ENCODE assay signal across 8 mouse cellular contexts in the genomic region with DNA sequence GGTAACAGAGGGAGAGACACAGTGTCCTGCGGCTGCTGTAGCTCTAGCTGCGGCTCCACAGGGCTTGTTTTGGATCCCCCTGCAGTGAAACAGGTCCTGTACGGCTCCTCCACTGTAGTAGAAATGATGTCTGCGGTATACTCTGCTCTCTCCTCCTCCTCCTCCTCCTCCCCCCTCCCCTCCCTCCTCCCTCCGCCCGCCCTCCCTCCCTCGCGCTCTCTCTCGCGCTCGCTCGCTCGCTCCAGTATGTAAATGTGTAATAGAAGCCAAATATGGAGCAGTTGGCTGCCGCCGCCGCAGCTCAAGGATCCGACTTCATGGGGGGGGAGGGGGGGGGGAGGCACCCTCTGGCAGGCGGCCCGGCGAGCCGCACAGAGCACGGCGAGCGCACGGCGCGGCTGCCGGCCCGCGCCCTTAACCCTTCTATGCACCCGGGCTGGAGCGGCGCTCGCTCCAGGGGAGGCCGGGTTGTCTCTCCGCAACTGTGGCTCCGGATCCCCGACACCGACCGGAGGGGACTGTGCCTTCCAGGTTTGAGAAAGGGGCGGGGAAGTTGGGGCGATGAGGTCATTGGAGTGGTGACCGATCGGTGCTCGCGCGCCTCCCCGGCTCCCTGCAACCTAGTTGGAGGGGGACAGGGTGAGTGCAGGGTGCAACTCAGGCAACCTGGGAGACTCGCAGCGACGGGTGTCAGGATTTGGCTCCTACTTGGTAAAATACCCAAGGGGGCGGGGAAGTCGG. TPM values are rescaled to one million over a fixed set of nuclear protein-coding genes. Genes with fewer than 3 reads are reported as not detected.
DNase-seq lines count a peak whose midpoint lies in the region; ATAC-seq and TF ChIP-seq lines count a peak whose summit lies in the region.

TSS of gene Atxn1 (minus strand) at position 156 of the 741 bp plus-strand sequence.

- no peaks in the 10 kb centered on the region for H3K9me3 ChIP-seq in embryonic facial prominence, embryonic 15.5 days (replicated peaks)
- H3K9me3 ChIP-seq in kidney, embryonic 14.5 days (ENCODE audit: control insufficient read depth, low read length), result no peaks in the 10 kb centered on the region
- no peaks in the 10 kb centered on the region for H3K9me3 ChIP-seq in liver, embryonic 13.5 days (replicated peaks)
- no peaks in the 10 kb centered on the region for H3K9me3 ChIP-seq in stomach, embryonic 15.5 days

- peak within 1 kb of the TSS; percentile 90 for H3K9ac ChIP-seq in embryonic facial prominence, embryonic 15.5 days
- H3K9ac ChIP-seq in kidney, embryonic 14.5 days (ENCODE audit: low read depth, low read length), result peak within 1 kb of the TSS; percentile 92
- peak within 1 kb of the TSS; percentile 85 for H3K9ac ChIP-seq in liver, embryonic 13.5 days
- H3K9ac ChIP-seq in stomach, embryonic 15.5 days, result peak within 1 kb of the TSS; percentile 70

- no peak for TF ChIP-seq POLR2A in bone marrow, adult 2 months (IDR thresholded peaks at IDR 0.05; ENCODE audit: borderline replicate concordance, control insufficient read depth, low read depth, low read length)

- TF ChIP-seq CTCF in bone marrow, adult 2 months (IDR thresholded peaks at IDR 0.05; ENCODE audit: control insufficient read depth, insufficient read depth, low read length), result no peak

- peak within 1 kb of the TSS; percentile 97 for H3K27ac ChIP-seq in bone marrow, adult 2 months (ENCODE audit: control insufficient read depth, insufficient read depth, low read depth, low read length, poor library complexity)
- H3K27ac ChIP-seq in embryonic facial prominence, embryonic 15.5 days (replicated peaks), result peak within 1 kb of the TSS; percentile 94
- H3K27ac ChIP-seq in kidney, embryonic 14.5 days (ENCODE audit: low read depth, low read length), result peak within 1 kb of the TSS; percentile 86
- peak within 1 kb of the TSS; percentile 78 for H3K27ac ChIP-seq in liver, embryonic 13.5 days
- peak within 1 kb of the TSS; percentile 95 for H3K27ac ChIP-seq in stomach, embryonic 15.5 days

- H3K4me2 ChIP-seq in embryonic facial prominence, embryonic 15.5 days (replicated peaks), result peak within 1 kb of the TSS; percentile 93
- peak within 1 kb of the TSS; percentile 91 for H3K4me2 ChIP-seq in kidney, embryonic 14.5 days (replicated peaks; ENCODE audit: low read depth, low read length)
- peak within 1 kb of the TSS; percentile 99 for H3K4me2 ChIP-seq in liver, embryonic 13.5 days
- H3K4me2 ChIP-seq in stomach, embryonic 15.5 days, result peak within 1 kb of the TSS; percentile 77

- peak; percentile 66 for DNase-seq in B cell, adult 2 months
- peak; percentile 89 for DNase-seq in heart, adult 9 months (ENCODE audit: low spot score in 2 of 2)
- peak; percentile 73 for DNase-seq in liver, embryonic 13.5 days
- peak; percentile 80 for DNase-seq in neural tube, embryonic 10.5 days (ENCODE audit: extremely low spot score, low spot score)

- H3K4me3 ChIP-seq in bone marrow, adult 2 months (replicated peaks; ENCODE audit: control insufficient read depth, low read depth, low read length), result peak within 1 kb of the TSS; percentile 93
- H3K4me3 ChIP-seq in embryonic facial prominence, embryonic 15.5 days (replicated peaks), result peak within 1 kb of the TSS; percentile 87
- H3K4me3 ChIP-seq in kidney, embryonic 14.5 days (ENCODE audit: low read length), result peak within 1 kb of the TSS; percentile 87
- peak within 1 kb of the TSS; percentile 84 for H3K4me3 ChIP-seq in liver, embryonic 13.5 days (replicated peaks)
- peak within 1 kb of the TSS; percentile 84 for H3K4me3 ChIP-seq in stomach, embryonic 15.5 days (replicated peaks)

- H3K36me3 ChIP-seq in embryonic facial prominence, embryonic 15.5 days, result no peaks in the 10 kb centered on the region
- no peaks in the 10 kb centered on the region for H3K36me3 ChIP-seq in kidney, embryonic 14.5 days (ENCODE audit: control insufficient read depth, insufficient read depth, low read length)
- no peaks in the 10 kb centered on the region for H3K36me3 ChIP-seq in liver, embryonic 13.5 days
- H3K36me3 ChIP-seq in stomach, embryonic 15.5 days, result no peaks in the 10 kb centered on the region

- H3K27me3 ChIP-seq in embryonic facial prominence, embryonic 15.5 days, result no peaks in the 10 kb centered on the region
- H3K27me3 ChIP-seq in kidney, embryonic 14.5 days (ENCODE audit: control insufficient read depth, insufficient read depth, low read length), result no peaks in the 10 kb centered on the region
- H3K27me3 ChIP-seq in liver, embryonic 13.5 days, result no peaks in the 10 kb centered on the region
- H3K27me3 ChIP-seq in stomach, embryonic 15.5 days (replicated peaks), result no peaks in the 10 kb centered on the region

- peak; percentile 83 for ATAC-seq in embryonic facial prominence, embryonic 15.5 days (ENCODE audit: insufficient number of reproducible peaks, low FRiP score, low TSS enrichment, low read depth)
- peak; percentile 80 for ATAC-seq in kidney, embryonic 14.5 days (ENCODE audit: low FRiP score, low TSS enrichment)
- ATAC-seq in liver, embryonic 13.5 days (ENCODE audit: low read depth), result peak; percentile 78
- ATAC-seq in stomach, embryonic 15.5 days (ENCODE audit: insufficient read depth, low FRiP score, low read depth), result peak; percentile 78

- peaks cover 2% of the 10 kb centered on the region for H3K4me1 ChIP-seq in bone marrow, adult 2 months (ENCODE audit: control insufficient read depth, insufficient read depth, low read length)
- peaks cover 40% of the 10 kb centered on the region for H3K4me1 ChIP-seq in embryonic facial prominence, embryonic 15.5 days
- H3K4me1 ChIP-seq in kidney, embryonic 14.5 days (ENCODE audit: control insufficient read depth, insufficient read depth, low read length), result peaks cover 20% of the 10 kb centered on the region; the same call in 1 of the 2 replicates
- H3K4me1 ChIP-seq in liver, embryonic 13.5 days (replicated peaks), result peaks cover 32% of the 10 kb centered on the region
- H3K4me1 ChIP-seq in stomach, embryonic 15.5 days, result peaks cover 23% of the 10 kb centered on the region

- under 1% methylated on average over 52 of the region's 53 CpGs for WGBS in bone marrow, adult 2 months
- WGBS in embryonic facial prominence, embryonic 15.5 days, result under 1% methylated on average over 52 of the region's 53 CpGs
- under 1% methylated on average over 41 of the region's 53 CpGs for WGBS in kidney, embryonic 14.5 days
- under 1% methylated on average over 40 of the region's 53 CpGs for WGBS in liver, embryonic 13.5 days (ENCODE audit: insufficient replicate concordance)
- WGBS in stomach, embryonic 15.5 days, result 0% methylated on average over 30 of the region's 53 CpGs

RNA-seq across cellular contexts. Expression of gene Atxn1, which starts in this region (rescaled TPM):
- 3.2 and 5.8 TPM in 2 replicates for polyA plus RNA-seq in bone marrow, adult 2 months (2011; ENCODE audit: insufficient read depth, insufficient read length, low replicate concordance, missing spikeins)
- polyA plus RNA-seq in embryonic facial prominence, embryonic 15.5 days (2015; fragmentation: Nextera tagmentation; extraction: Ambion mirVana), result 6.7 and 7.2 TPM in 2 replicates
- polyA plus RNA-seq in kidney, embryonic 14.5 days (2014; fragmentation: Nextera tagmentation; extraction: Ambion mirVana), result 3.9 and 4.0 TPM in 2 replicates
- 1.5 and 1.8 TPM in 2 replicates for polyA plus RNA-seq in liver, embryonic 13.5 days (2015; fragmentation: Nextera tagmentation; extraction: Ambion mirVana)
- polyA plus RNA-seq in stomach, embryonic 15.5 days (2015; fragmentation: Nextera tagmentation; extraction: Ambion mirVana), result 7.1 and 8.5 TPM in 2 replicates

Comparison
In these comparisons a context has a peak if more than half of its experiments do, and no peak if none do; other contexts are left out.
1. Peak in every context shown above with its lines: DNase-seq, ATAC-seq, H3K4me3 ChIP-seq and H3K27ac ChIP-seq.